Mouse (Mus musculus) ES-Bruce4 (cell line): Measurements from ENCODE around the gene Gng4.

Source experiments
- CTCF ChIP-seq: IDR thresholded peaks from one replicate; pipeline ENCODE4 v1.8.1; 2011; ENCODE audit warnings: low read depth, low read length
- EP300 ChIP-seq: IDR thresholded peaks from 2 replicates; pipeline ENCODE4 v1.6.1; 2011; ENCODE audit warnings: low read depth, low read length; ENCODE audit not compliant: insufficient read depth
- POLR2A ChIP-seq: IDR thresholded peaks from one replicate; pipeline ENCODE4 v1.8.1; 2011; ENCODE audit warnings: low read length; ENCODE audit not compliant: insufficient read depth

GRCm38 (mm10) chr13:13820234-13821123 is 36.6 kb downstream of the Gng4 start:
- TF ChIP-seq CTCF: no peak
- no peak for TF ChIP-seq EP300
- no peak for TF ChIP-seq POLR2A
